Mouse (Mus musculus): ENCODE measurements around the gene 4921517D22Rik. TPM values are rescaled to one million over a fixed set of nuclear protein-coding genes. Genes with fewer than 3 reads are reported as not detected.

Gene 4921517D22Rik
- polyA plus RNA-seq, 1 experiment from 2014 or later = not detected

DNA sequence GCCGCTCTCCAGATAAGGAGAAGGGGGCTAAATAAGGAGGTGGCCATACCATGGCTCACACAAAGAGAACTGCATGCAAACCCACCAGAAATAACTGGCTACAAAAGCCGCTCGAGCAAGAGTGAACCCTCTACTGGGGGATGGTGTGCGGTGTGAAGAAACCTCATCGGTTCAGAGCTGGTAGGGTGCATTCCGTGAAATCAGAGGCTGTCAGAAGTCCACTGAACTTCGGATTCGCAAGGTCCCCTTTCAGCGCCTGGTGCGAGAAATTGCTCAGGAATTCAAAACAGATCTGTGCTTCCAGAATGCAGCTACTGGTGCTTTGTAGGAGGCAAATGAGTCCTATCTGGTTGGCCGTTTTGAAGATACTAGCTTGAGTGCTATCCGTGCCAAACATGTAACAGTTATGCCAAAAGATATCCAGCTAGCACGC is 5.6 kb downstream of the 4921517D22Rik start:
- Histone ChIP-seq H3K27me3 (ENCODE audit: control insufficient read depth, insufficient read depth, low read length) (no peaks in the 10 kb centered on the region), H3K27ac (ENCODE audit: low read depth, low read length) (peak overlapping the region; percentile 66; the same call in 1 of the 2 replicates), H3K36me3 (ENCODE audit: control insufficient read depth, insufficient read depth, low read length) (no peaks in the 10 kb centered on the region), H3K4me2 (peak overlapping the region; percentile 61), H3K4me1 (ENCODE audit: control insufficient read depth, insufficient read depth, low read length) (no peaks in the 10 kb centered on the region), H3K4me3 (ENCODE audit: low read depth, low read length) (peak overlapping the region; percentile 16), H3K9me3 (replicated peaks; ENCODE audit: control insufficient read depth, low read length) (no peaks in the 10 kb centered on the region), H3K9ac (ENCODE audit: low read depth, low read length) (peak overlapping the region; percentile 43; the same call in 1 of the 2 replicates)
- ATAC-seq (replicated peaks; ENCODE audit: insufficient number of reproducible peaks, low FRiP score, low TSS enrichment) = no peak
- WGBS (ENCODE audit: insufficient replicate concordance) = 27% methylated on average over 13 of the region's 13 CpGs

DNA sequence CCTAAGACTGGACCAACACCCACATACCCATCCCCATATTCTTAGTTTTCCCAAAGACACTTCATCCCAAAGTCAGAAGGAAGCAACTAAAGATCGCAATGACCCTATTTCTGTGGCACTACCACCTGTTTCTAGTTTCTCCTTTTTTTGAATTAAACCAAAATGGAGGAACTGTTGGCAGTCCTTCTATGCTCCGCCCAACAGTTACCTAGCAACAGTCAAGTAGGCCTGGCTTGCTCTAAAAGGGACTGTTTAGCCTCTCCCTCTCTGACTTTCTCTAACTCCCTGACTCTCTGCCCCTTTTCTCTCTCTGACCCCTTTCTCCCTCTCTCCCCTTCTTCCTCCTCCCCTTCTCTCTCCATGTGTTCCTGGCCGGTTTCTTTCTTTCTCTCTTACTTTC is 8.7 kb downstream of the 4921517D22Rik start:
- WGBS (ENCODE audit: insufficient replicate concordance) = 77% methylated on average over 3 of the region's 3 CpGs
- no peak overlapping the region for H3K4me3 ChIP-seq (ENCODE audit: low read depth, low read length)
- peaks cover 4% of the 10 kb centered on the region; the same call in 1 of the 2 replicates for H3K4me1 ChIP-seq (ENCODE audit: control insufficient read depth, insufficient read depth, low read length)
- H3K4me2 ChIP-seq = no peak overlapping the region
- no peaks in the 10 kb centered on the region for H3K9me3 ChIP-seq (replicated peaks; ENCODE audit: control insufficient read depth, low read length)
- H3K27ac ChIP-seq (ENCODE audit: low read depth, low read length) = no peak overlapping the region
- 0 out of 2 replicates have a peak, but pooled peaks cover 4% of the 10 kb centered on the region for H3K27me3 ChIP-seq (ENCODE audit: control insufficient read depth, insufficient read depth, low read length)
- H3K9ac ChIP-seq (ENCODE audit: low read depth, low read length) = no peak overlapping the region
- no peak for ATAC-seq (replicated peaks; ENCODE audit: insufficient number of reproducible peaks, low FRiP score, low TSS enrichment)
- no peaks in the 10 kb centered on the region for H3K36me3 ChIP-seq (ENCODE audit: control insufficient read depth, insufficient read depth, low read length)

DNA sequence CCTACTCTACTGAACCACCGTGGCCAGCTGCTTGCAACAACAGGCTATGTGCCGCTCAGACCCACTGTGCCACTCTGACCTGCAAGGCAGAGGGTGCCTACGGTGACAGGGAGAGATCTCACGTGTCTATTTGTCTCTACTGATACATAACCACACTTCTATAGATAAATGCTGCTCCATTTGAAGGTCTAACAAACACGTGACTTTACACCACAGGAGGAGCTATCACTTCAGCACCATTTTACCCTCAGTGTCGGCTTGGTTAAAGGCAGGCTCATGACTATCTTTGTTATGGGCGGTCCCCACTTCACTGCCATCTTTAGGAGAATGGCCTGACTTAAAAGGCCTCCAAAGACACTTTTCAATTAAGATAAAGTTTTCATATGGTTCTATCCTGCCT is 11.3 kb downstream of the 4921517D22Rik start:
- Histone ChIP-seq H3K36me3 (ENCODE audit: control insufficient read depth, insufficient read depth, low read length) (no peaks in the 10 kb centered on the region), H3K4me2 (no peak overlapping the region), H3K27me3 (ENCODE audit: control insufficient read depth, insufficient read depth, low read length) (0 out of 2 replicates have a peak, but pooled peaks cover 4% of the 10 kb centered on the region), H3K4me3 (ENCODE audit: low read depth, low read length) (no peak overlapping the region), H3K9ac (ENCODE audit: low read depth, low read length) (no peak overlapping the region), H3K4me1 (ENCODE audit: control insufficient read depth, insufficient read depth, low read length) (peaks cover 4% of the 10 kb centered on the region; the same call in 1 of the 2 replicates), H3K9me3 (replicated peaks; ENCODE audit: control insufficient read depth, low read length) (no peaks in the 10 kb centered on the region), H3K27ac (ENCODE audit: low read depth, low read length) (no peak overlapping the region)
- 19% methylated on average over 7 of the region's 7 CpGs for WGBS (ENCODE audit: insufficient replicate concordance)
- no peak for ATAC-seq (replicated peaks; ENCODE audit: insufficient number of reproducible peaks, low FRiP score, low TSS enrichment)

DNA sequence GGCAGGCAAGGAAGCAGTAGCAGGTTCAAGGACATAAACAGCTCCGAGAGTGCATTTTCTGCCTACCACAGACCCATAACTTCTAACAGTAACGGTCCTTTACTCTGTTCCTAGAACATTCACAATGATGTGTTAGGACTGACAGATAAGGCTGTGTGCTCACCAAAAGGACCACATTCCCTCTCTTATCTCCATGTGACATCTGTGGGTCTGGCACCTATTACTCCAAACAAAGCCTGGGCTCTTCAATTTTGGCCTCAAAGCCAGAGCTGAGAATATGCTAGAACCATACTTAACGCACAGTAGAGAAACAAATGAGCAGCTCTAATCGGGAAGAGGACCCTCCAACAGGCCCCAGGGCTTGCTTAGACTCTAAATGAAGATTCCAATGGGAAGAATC is 14.0 kb downstream of the 4921517D22Rik start:
- Histone ChIP-seq H3K4me1 (ENCODE audit: control insufficient read depth, insufficient read depth, low read length) (peaks cover 4% of the 10 kb centered on the region; the same call in 1 of the 2 replicates), H3K4me2 (no peak overlapping the region), H3K9me3 (replicated peaks; ENCODE audit: control insufficient read depth, low read length) (no peaks in the 10 kb centered on the region), H3K27me3 (ENCODE audit: control insufficient read depth, insufficient read depth, low read length) (0 out of 2 replicates have a peak, but pooled peaks cover 4% of the 10 kb centered on the region), H3K9ac (ENCODE audit: low read depth, low read length) (no peak overlapping the region), H3K4me3 (ENCODE audit: low read depth, low read length) (no peak overlapping the region), H3K36me3 (ENCODE audit: control insufficient read depth, insufficient read depth, low read length) (no peaks in the 10 kb centered on the region), H3K27ac (ENCODE audit: low read depth, low read length) (no peak overlapping the region)
- no peak for ATAC-seq (replicated peaks; ENCODE audit: insufficient number of reproducible peaks, low FRiP score, low TSS enrichment)
- 58% methylated on average over 4 of the region's 4 CpGs for whole genome bisulfite sequencing (ENCODE audit: insufficient replicate concordance)

DNA sequence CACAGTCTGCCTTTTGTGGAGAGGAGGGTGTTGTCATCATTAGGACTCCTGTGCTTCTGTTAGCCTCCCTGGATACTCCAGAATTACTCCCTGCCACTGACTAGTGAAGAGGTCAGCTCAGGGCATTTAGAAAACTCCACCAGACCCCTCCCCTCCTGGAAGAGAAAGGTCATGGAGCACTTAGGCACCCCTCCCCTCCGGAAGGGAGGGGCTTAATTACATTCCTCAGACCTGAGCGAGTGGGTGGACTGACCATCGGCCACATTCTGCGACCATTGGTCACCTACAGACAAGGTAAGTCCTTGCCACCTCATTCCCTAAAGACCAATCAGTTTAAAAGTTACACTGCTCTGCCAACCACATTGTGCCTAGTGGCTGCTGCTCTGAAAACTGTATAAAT is 14.6 kb downstream of the 4921517D22Rik start:
- Histone ChIP-seq H3K27ac (ENCODE audit: low read depth, low read length) (no peak overlapping the region), H3K4me3 (ENCODE audit: low read depth, low read length) (no peak overlapping the region), H3K36me3 (ENCODE audit: control insufficient read depth, insufficient read depth, low read length) (no peaks in the 10 kb centered on the region), H3K4me1 (ENCODE audit: control insufficient read depth, insufficient read depth, low read length) (peaks cover 4% of the 10 kb centered on the region; the same call in 1 of the 2 replicates), H3K27me3 (ENCODE audit: control insufficient read depth, insufficient read depth, low read length) (0 out of 2 replicates have a peak, but pooled peaks cover 4% of the 10 kb centered on the region), H3K9me3 (replicated peaks; ENCODE audit: control insufficient read depth, low read length) (no peaks in the 10 kb centered on the region), H3K4me2 (no peak overlapping the region), H3K9ac (ENCODE audit: low read depth, low read length) (no peak overlapping the region)
- ATAC-seq (replicated peaks; ENCODE audit: insufficient number of reproducible peaks, low FRiP score, low TSS enrichment) = no peak
- WGBS (ENCODE audit: insufficient replicate concordance) = 58% methylated on average over 4 of the region's 4 CpGs

DNA sequence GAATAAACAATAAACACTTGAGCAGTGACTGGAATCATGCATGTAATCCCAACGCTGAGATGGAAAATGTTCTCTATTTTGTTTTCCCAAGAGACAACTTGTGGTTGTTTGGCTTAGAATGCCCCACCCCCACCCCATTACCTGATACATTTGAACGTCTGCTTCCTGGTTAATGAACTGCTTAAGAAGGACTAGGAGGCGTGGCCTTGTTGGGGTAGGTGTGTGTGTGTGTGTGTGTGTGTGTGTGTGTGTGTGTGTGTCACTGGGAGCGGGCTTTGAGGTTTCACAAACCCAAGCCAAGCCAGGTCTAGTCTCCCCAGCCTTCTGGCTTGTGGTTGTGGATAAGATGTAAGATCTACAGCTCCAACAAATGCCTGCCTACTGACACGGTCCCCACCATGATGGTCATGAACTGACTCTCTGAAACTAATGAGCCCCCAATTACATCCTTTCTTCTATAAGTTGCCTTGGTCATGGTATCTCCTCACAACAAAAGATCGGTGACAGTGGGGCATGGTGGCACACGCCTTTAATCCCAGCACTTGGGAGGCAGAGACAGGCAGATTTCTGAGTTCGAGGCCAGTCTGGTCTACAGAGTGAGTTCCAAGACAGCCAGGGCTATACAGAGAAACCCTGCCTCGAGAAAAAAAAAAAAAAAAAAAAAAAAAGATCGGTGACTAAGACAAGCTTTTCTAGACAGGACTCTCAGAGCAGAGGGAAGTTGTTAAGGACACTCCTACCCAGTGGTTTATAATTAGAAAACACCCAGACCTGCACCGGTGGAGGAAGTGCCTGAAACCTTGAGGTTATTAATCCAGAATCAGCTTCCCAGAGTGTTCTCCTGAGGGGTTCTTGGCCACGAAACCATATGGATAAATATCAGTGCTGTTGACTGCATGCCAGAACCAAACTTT is 17.3 kb downstream of the 4921517D22Rik start:
- Histone ChIP-seq H3K4me2 (no peak overlapping the region), H3K36me3 (ENCODE audit: control insufficient read depth, insufficient read depth, low read length) (no peaks in the 10 kb centered on the region), H3K9ac (ENCODE audit: low read depth, low read length) (no peak overlapping the region), H3K27ac (ENCODE audit: low read depth, low read length) (no peak overlapping the region), H3K27me3 (ENCODE audit: control insufficient read depth, insufficient read depth, low read length) (no peaks in the 10 kb centered on the region), H3K4me3 (ENCODE audit: low read depth, low read length) (no peak overlapping the region), H3K9me3 (replicated peaks; ENCODE audit: control insufficient read depth, low read length) (no peaks in the 10 kb centered on the region), H3K4me1 (ENCODE audit: control insufficient read depth, insufficient read depth, low read length) (peaks cover 4% of the 10 kb centered on the region; the same call in 1 of the 2 replicates)
- ATAC-seq (replicated peaks; ENCODE audit: insufficient number of reproducible peaks, low FRiP score, low TSS enrichment) = no peak
- WGBS (ENCODE audit: insufficient replicate concordance) = 78% methylated on average over 11 of the region's 12 CpGs

DNA sequence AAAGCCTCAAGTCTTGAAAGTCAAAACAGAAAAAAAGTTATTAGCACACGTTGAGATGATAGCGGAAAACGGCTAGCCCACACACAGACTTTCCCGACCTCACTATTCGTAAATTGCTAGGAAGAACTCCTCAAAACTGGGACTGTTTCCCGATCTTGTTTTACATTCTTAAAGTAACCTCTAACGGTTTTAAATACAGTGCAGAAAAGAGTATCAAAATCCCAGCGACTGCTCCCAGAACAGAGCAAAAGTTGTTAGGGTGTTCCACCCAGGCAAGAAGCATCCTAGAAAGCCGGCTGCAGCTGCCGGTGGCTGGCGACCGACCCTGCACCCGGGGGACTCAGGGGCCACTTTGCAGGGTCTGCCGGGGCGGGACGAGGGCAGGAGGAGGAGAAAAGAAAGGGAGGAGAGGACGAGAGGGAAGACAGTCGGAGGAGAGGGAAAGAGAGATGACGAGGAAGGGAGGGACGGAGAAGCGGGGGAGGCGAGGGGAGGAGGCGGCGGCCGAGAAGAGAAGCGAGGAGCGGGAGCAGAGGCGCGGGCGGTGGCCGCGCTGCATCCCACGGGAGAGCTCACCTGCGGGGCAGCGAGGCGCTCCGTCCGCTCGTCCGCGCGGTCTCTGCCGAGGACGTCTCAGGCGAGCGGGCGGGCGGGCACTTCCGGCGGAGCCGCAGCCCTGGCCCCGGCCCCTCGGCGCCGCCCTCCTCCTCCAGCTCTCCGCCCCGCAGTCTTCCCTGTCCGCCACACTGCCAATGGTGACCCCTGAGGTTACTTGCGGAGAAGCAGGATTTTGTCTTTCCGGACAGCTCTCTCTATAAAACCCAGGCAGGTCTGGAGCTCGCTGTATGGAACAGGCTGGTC is 18.5 kb downstream of the 4921517D22Rik start, which contains the start of gene Golm1:
Gene Golm1 (minus strand): TSS at position 661 of the 861 bp plus-strand sequence.
- no peaks in the 10 kb centered on the region for H3K9me3 ChIP-seq (replicated peaks; ENCODE audit: control insufficient read depth, low read length)
- H3K9ac ChIP-seq (ENCODE audit: low read depth, low read length) = peak within 1 kb of the TSS; percentile 88
- 1% methylated on average over 51 of the region's 61 CpGs for WGBS (ENCODE audit: insufficient replicate concordance)
- peaks cover 4% of the 10 kb centered on the region; the same call in 1 of the 2 replicates for H3K4me1 ChIP-seq (ENCODE audit: control insufficient read depth, insufficient read depth, low read length)
- peak within 1 kb of the TSS; percentile 79 for H3K4me3 ChIP-seq (ENCODE audit: low read depth, low read length)
- peak; percentile 90 for ATAC-seq (replicated peaks; ENCODE audit: insufficient number of reproducible peaks, low FRiP score, low TSS enrichment)
- H3K4me2 ChIP-seq = peak within 1 kb of the TSS; percentile 67
- peak within 1 kb of the TSS; percentile 75 for H3K27ac ChIP-seq (ENCODE audit: low read depth, low read length)
- no peaks in the 10 kb centered on the region for H3K27me3 ChIP-seq (ENCODE audit: control insufficient read depth, insufficient read depth, low read length)
- H3K36me3 ChIP-seq (ENCODE audit: control insufficient read depth, insufficient read depth, low read length) = no peaks in the 10 kb centered on the region; the same call in 1 of the 2 replicates

DNA sequence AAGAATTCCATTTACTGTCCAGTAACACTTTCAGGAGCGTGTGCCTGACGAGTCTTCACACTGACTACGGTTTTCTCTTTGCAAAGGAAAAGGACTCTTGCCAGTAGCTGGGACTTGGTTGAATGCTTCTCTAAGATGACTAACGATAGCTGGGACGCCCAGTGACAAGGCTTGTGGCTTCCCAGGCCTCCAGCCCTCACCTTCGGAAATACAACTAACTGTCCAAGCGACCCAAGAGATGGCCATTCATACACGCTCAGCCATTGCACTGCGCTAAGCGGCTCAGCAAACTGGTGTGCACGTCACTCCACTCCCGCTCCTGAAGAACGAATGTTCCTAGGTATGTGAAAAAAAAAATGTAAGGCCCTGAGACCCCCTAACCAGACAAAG is 19.2 kb downstream of the 4921517D22Rik start:
- Histone ChIP-seq H3K4me1 (ENCODE audit: control insufficient read depth, insufficient read depth, low read length) (peaks cover 4% of the 10 kb centered on the region; the same call in 1 of the 2 replicates), H3K4me2 (peak overlapping the region; percentile 67), H3K27me3 (ENCODE audit: control insufficient read depth, insufficient read depth, low read length) (no peaks in the 10 kb centered on the region), H3K27ac (ENCODE audit: low read depth, low read length) (peak overlapping the region; percentile 75), H3K36me3 (ENCODE audit: control insufficient read depth, insufficient read depth, low read length) (no peaks in the 10 kb centered on the region; the same call in 1 of the 2 replicates), H3K9me3 (replicated peaks; ENCODE audit: control insufficient read depth, low read length) (no peaks in the 10 kb centered on the region), H3K4me3 (ENCODE audit: low read depth, low read length) (peak overlapping the region; percentile 79), H3K9ac (ENCODE audit: low read depth, low read length) (peak overlapping the region; percentile 88)
- no peak for ATAC-seq (replicated peaks; ENCODE audit: insufficient number of reproducible peaks, low FRiP score, low TSS enrichment)
- WGBS (ENCODE audit: insufficient replicate concordance) = 2% methylated on average over 13 of the region's 13 CpGs
